Mouse (Mus musculus): Measurements from ENCODE around the gene Slc25a10. TPM values are rescaled to one million over a fixed set of nuclear protein-coding genes. Genes with fewer than 3 reads are reported as not detected.

The Slc25a10 gene
- polyA plus RNA-seq, 1 experiment from 2014 or later = 68.9 TPM

DNA sequence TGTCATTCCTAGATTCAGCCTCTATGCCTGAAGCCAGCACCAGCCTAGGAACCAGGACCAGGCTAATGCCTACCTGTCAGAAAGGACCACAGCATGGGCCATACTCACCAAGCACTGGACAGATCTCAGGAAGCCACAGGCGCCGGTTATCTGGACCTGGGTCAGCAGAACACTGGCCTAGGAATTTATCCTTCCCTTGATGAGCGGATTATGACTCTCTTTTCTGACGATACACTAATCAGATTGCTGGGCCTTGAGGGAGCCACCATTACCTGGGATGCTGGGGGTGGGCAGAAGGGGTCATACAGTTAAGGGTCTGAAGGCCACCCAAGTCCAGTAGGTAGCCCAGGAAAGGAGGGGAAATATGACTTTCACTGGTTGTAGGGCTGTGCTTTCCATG is 38.3 kb upstream of the Slc25a10 start, which contains the start of gene Pde6g:
Gene Pde6g, minus strand, starts transcription at position 195 of the 400 bp plus-strand sequence.
- no peak within 1 kb of the TSS for H3K4me3 ChIP-seq (ENCODE audit: low read depth, low read length)

DNA sequence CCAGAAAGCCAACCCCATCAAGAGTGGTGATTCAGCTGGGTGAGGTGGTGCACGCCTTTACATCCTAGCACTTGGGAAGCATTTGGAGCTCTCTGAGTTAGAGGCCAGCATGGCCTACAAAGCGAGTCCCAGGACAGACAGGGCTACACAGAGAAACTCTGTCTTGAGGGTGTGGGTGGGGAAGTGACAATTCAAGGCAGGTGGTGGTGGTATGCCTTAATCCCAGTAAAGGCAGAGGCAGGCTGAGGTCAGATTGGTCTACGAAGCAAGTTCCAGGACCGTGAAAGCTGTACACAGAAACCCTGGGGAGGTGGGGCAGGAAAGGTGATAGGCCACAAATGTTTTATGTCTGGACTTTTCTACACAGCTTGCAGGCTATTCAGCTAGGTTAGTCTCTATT is 36.7 kb upstream of the Slc25a10 start:
- 80% methylated on average over 4 of the region's 4 CpGs for WGBS
- no peak for DNase-seq
- Histone ChIP-seq H3K36me3 (ENCODE audit: insufficient read depth) (peaks cover 8% of the 10 kb centered on the region), H3K4me1 (ENCODE audit: insufficient read depth) (0 out of 2 replicates have a peak, but pooled peaks cover 3% of the 10 kb centered on the region), H3K27ac (ENCODE audit: low read depth) (no peak overlapping the region), H3K4me2 (no peak overlapping the region), H3K27me3 (ENCODE audit: insufficient read depth, low read length) (no peaks in the 10 kb centered on the region), H3K4me3 (ENCODE audit: low read depth, low read length) (no peak overlapping the region), H3K9ac (no peak overlapping the region), H3K9me3 (ENCODE audit: low read depth, low read length) (no peaks in the 10 kb centered on the region)
- no peak for TF ChIP-seq CTCF (IDR thresholded peaks at IDR 0.05; ENCODE audit: low read depth)
- no peak for ATAC-seq (ENCODE audit: insufficient read depth)

More for the DNA sequence above, 38.3 kb upstream of the Slc25a10 start, which contains the start of gene Pde6g:
- H3K4me2 ChIP-seq = no peak within 1 kb of the TSS
- no peak within 1 kb of the TSS for H3K27ac ChIP-seq (ENCODE audit: low read depth)
- DNase-seq (no peak), ATAC-seq (ENCODE audit: insufficient read depth) (no peak)
- 79% methylated on average over 4 of the region's 4 CpGs for WGBS
- H3K4me1 ChIP-seq (ENCODE audit: insufficient read depth) = 0 out of 2 replicates have a peak, but pooled peaks cover 3% of the 10 kb centered on the region
- H3K27me3 ChIP-seq (ENCODE audit: insufficient read depth, low read length) = no peaks in the 10 kb centered on the region
- H3K9me3 ChIP-seq (ENCODE audit: low read depth, low read length) = no peaks in the 10 kb centered on the region
- H3K36me3 ChIP-seq (ENCODE audit: insufficient read depth) = no peaks in the 10 kb centered on the region
- TF ChIP-seq CTCF (IDR thresholded peaks at IDR 0.05; ENCODE audit: low read depth) = no peak
- no peak within 1 kb of the TSS for H3K9ac ChIP-seq

DNA sequence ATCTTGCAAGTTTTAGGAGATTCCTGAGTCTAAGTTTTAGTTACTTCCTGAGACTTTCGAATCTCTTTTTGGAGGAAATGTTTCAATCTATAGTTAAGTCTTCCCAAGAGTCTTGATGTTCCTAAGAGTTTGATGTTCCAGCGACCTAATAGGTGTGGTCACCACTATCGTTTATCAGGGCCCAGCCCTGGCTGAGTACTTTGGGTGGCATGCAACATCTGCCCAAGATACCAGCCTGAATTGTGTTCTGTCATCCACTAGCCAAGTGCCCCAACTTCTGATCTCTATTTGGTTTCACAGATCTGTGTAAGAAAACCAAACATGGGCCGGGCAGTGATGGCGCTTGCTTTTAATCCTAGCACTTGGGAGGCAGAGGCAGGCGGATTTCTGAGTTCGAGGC is 36.2 kb upstream of the Slc25a10 start:
- 92% methylated on average over 7 of the region's 7 CpGs for WGBS
- no peak overlapping the region for H3K9ac ChIP-seq
- DNase-seq (no peak), ATAC-seq (ENCODE audit: insufficient read depth) (no peak)
- 0 out of 2 replicates have a peak, but pooled peaks cover 3% of the 10 kb centered on the region for H3K4me1 ChIP-seq (ENCODE audit: insufficient read depth)
- H3K4me2 ChIP-seq = no peak overlapping the region
- H3K27ac ChIP-seq (ENCODE audit: low read depth) = no peak overlapping the region
- no peaks in the 10 kb centered on the region for H3K27me3 ChIP-seq (ENCODE audit: insufficient read depth, low read length)
- TF ChIP-seq CTCF (IDR thresholded peaks at IDR 0.05; ENCODE audit: low read depth) = no peak
- peaks cover 12% of the 10 kb centered on the region for H3K36me3 ChIP-seq (ENCODE audit: insufficient read depth)
- no peaks in the 10 kb centered on the region for H3K9me3 ChIP-seq (ENCODE audit: low read depth, low read length)
- H3K4me3 ChIP-seq (ENCODE audit: low read depth, low read length) = no peak overlapping the region

- peak overlapping the region; percentile 94 for H3K4me2 ChIP-seq
- H3K4me1 ChIP-seq (ENCODE audit: insufficient read depth) = 0 out of 2 replicates have a peak, but pooled peaks cover 3% of the 10 kb centered on the region
- H3K27me3 ChIP-seq (ENCODE audit: insufficient read depth, low read length) = no peaks in the 10 kb centered on the region
- no peaks in the 10 kb centered on the region for H3K9me3 ChIP-seq (ENCODE audit: low read depth, low read length)
- no peak for TF ChIP-seq CTCF (IDR thresholded peaks at IDR 0.05; ENCODE audit: low read depth)
- peak; percentile 11 for DNase-seq
- peak; percentile 2; the same call in 1 of the 2 replicates for ATAC-seq (ENCODE audit: insufficient read depth)
- peak overlapping the region; percentile 90 for H3K4me3 ChIP-seq (ENCODE audit: low read depth, low read length)
- 24% methylated on average over 14 of the region's 14 CpGs for WGBS
- H3K27ac ChIP-seq (ENCODE audit: low read depth) = peak overlapping the region; percentile 80
- H3K36me3 ChIP-seq (ENCODE audit: insufficient read depth) = peaks cover 31% of the 10 kb centered on the region
- peak overlapping the region; percentile 91 for H3K9ac ChIP-seq
These were observed 34.3 kb upstream of the Slc25a10 start for GRCm38 (mm10) chr11:120457370-120457769.

- ATAC-seq (ENCODE audit: insufficient read depth) = peak; percentile 95
- Histone ChIP-seq H3K4me1 (ENCODE audit: insufficient read depth) (0 out of 2 replicates have a peak, but pooled peaks cover 3% of the 10 kb centered on the region), H3K27me3 (ENCODE audit: insufficient read depth, low read length) (no peaks in the 10 kb centered on the region), H3K36me3 (ENCODE audit: insufficient read depth) (peaks cover 35% of the 10 kb centered on the region), H3K9me3 (ENCODE audit: low read depth, low read length) (no peaks in the 10 kb centered on the region), H3K4me3 (ENCODE audit: low read depth, low read length) (peak within 1 kb of the TSS; percentile 90), H3K4me2 (peak within 1 kb of the TSS; percentile 94), H3K27ac (ENCODE audit: low read depth) (peak within 1 kb of the TSS; percentile 80), H3K9ac (peak within 1 kb of the TSS; percentile 91)
- DNase-seq = peak; percentile 92
- WGBS = 2% methylated on average over 62 of the region's 62 CpGs
- TF ChIP-seq CTCF (IDR thresholded peaks at IDR 0.05; ENCODE audit: low read depth) = no peak
These were observed 33.6 kb upstream of the Slc25a10 start, which contains the start of the genes Oxld1 and Ccdc137 for GRCm38 (mm10) chr11:120457772-120458751. Gene Oxld1, minus strand, starts transcription at chr11:120458068. Gene Ccdc137, plus strand, starts transcription at chr11:120458115.

- TF ChIP-seq CTCF (IDR thresholded peaks at IDR 0.05; ENCODE audit: low read depth) = peak; percentile 36; the same call in 1 of the 2 replicates
- no peaks in the 10 kb centered on the region for H3K9me3 ChIP-seq (ENCODE audit: low read depth, low read length)
- H3K4me2 ChIP-seq = peak overlapping the region; percentile 94
- peak overlapping the region; percentile 90 for H3K4me3 ChIP-seq (ENCODE audit: low read depth, low read length)
- 61% methylated on average over 6 of the region's 6 CpGs for WGBS
- H3K4me1 ChIP-seq (ENCODE audit: insufficient read depth) = 0 out of 2 replicates have a peak, but pooled peaks cover 3% of the 10 kb centered on the region
- peak overlapping the region; percentile 91 for H3K9ac ChIP-seq
- peak overlapping the region; percentile 80; the same call in 1 of the 2 replicates for H3K27ac ChIP-seq (ENCODE audit: low read depth)
- H3K36me3 ChIP-seq (ENCODE audit: insufficient read depth) = peaks cover 45% of the 10 kb centered on the region
- DNase-seq (no peak), ATAC-seq (ENCODE audit: insufficient read depth) (no peak)
- H3K27me3 ChIP-seq (ENCODE audit: insufficient read depth, low read length) = no peaks in the 10 kb centered on the region
These were observed 32.6 kb upstream of the Slc25a10 start for GRCm38 (mm10) chr11:120458847-120459597.
